Mouse (Mus musculus) 416B (cell line): Measurements from ENCODE around the gene Tmcc3.

Source experiments
- DNase-seq: peaks from one replicate; pipeline ENCODE4 v3.0.0; 2011; ENCODE audit warnings: low read depth

The Tmcc3 gene

GRCm38 (mm10) chr10:94360664-94361063, 48.9 kb downstream of the Tmcc3 start:
- DNase-seq: no peak

GRCm38 (mm10) chr10:94371293-94371692, 59.5 kb downstream of the Tmcc3 start:
- DNase-seq: no peak

GRCm38 (mm10) chr10:94376941-94377340, 65.2 kb downstream of the Tmcc3 start:
- DNase-seq: no peak

- no peak for DNase-seq
Measured at GRCm38 (mm10) chr10:94377844-94378243, 66.1 kb downstream of the Tmcc3 start.

GRCm38 (mm10) chr10:94378383-94378782, 66.6 kb downstream of the Tmcc3 start:
- peak; percentile 79 for DNase-seq

- no peak for DNase-seq
Measured at GRCm38 (mm10) chr10:94380082-94380481, 68.3 kb downstream of the Tmcc3 start.

- DNase-seq: no peak
Measured at GRCm38 (mm10) chr10:94380662-94381392, 69.1 kb downstream of the Tmcc3 start.

GRCm38 (mm10) chr10:94381393-94381740, 69.6 kb downstream of the Tmcc3 start:
- no peak for DNase-seq

- DNase-seq: no peak
Measured at GRCm38 (mm10) chr10:94382618-94383017, 70.9 kb downstream of the Tmcc3 start.

GRCm38 (mm10) chr10:94383565-94383964, 71.8 kb downstream of the Tmcc3 start:
- DNase-seq: no peak

GRCm38 (mm10) chr10:94389219-94389618, 77.5 kb downstream of the Tmcc3 start:
- peak; percentile 15 for DNase-seq

GRCm38 (mm10) chr10:94391049-94391448, 79.3 kb downstream of the Tmcc3 start:
- DNase-seq: no peak

- DNase-seq: no peak
Measured at GRCm38 (mm10) chr10:94394286-94394685, 82.5 kb downstream of the Tmcc3 start.

GRCm38 (mm10) chr10:94397833-94398596, 86.3 kb downstream of the Tmcc3 start:
- no peak for DNase-seq

- no peak for DNase-seq
Measured at GRCm38 (mm10) chr10:94400895-94401294, 89.1 kb downstream of the Tmcc3 start.

GRCm38 (mm10) chr10:94405456-94405855, 93.7 kb downstream of the Tmcc3 start:
- peak; percentile 29 for DNase-seq

- DNase-seq: no peak
Measured at GRCm38 (mm10) chr10:94406821-94407220, 95.1 kb downstream of the Tmcc3 start.

- peak; percentile 72 for DNase-seq
Measured at GRCm38 (mm10) chr10:94408356-94409146, 96.8 kb downstream of the Tmcc3 start.

GRCm38 (mm10) chr10:94409661-94410060, 97.9 kb downstream of the Tmcc3 start:
- DNase-seq: no peak

GRCm38 (mm10) chr10:94411594-94411993, 99.8 kb downstream of the Tmcc3 start:
- DNase-seq: no peak

- DNase-seq: no peak
Measured at GRCm38 (mm10) chr10:94413770-94414651, 102.3 kb downstream of the Tmcc3 start.
